Mouse (Mus musculus) lung, adult 2 months (tissue): ENCODE data around the gene Cdkal1.

Experiments
- CTCF ChIP-seq: fragments of 200-500 bp; IDR thresholded peaks from 2 replicates; pipeline ENCODE4 v1.5.1; 2011; ENCODE audit warnings: mild to moderate bottlenecking, low read length, control low read depth; ENCODE audit not compliant: insufficient read depth
- POLR2A ChIP-seq: fragments of 200-500 bp; IDR thresholded peaks from 2 replicates; pipeline ENCODE4 v1.6.1; 2011; ENCODE audit warnings: low read depth, mild to moderate bottlenecking, control low read depth, low read length, borderline replicate concordance; ENCODE audit errors: extremely low read depth

GRCm38 (mm10) chr13:29807930-29808329, 47.5 kb downstream of the Cdkal1 start:
- TF ChIP-seq CTCF (no peak), POLR2A (no peak)
